Mouse (Mus musculus) myocyte (in vitro differentiated cells): ENCODE results near the gene Prss8. TPM values are rescaled to one million over a fixed set of nuclear protein-coding genes. Genes with fewer than 3 reads are reported as not detected.

Source experiments
- H3K27me3 ChIP-seq: one replicate; pipeline ENCODE4 v1.6.1; 2011; ENCODE audit not compliant: control insufficient read depth, insufficient read depth, insufficient read length
- H3K36me3 ChIP-seq: one replicate; pipeline ENCODE4 v1.6.1; 2011; ENCODE audit not compliant: control insufficient read depth, insufficient read depth
- H3K4me2 ChIP-seq: one replicate; pipeline ENCODE4 v1.6.1; 2011; ENCODE audit warnings: low read depth, control low read depth
- H3K4me3 ChIP-seq: one replicate; pipeline ENCODE4 v1.5.1; 2011; ENCODE audit warnings: mild to moderate bottlenecking, control low read depth, moderate library complexity
- H3K79me2 ChIP-seq: one replicate; pipeline ENCODE4 v1.6.1; 2011; ENCODE audit not compliant: control insufficient read depth, insufficient read depth
- H3ac ChIP-seq: one replicate; pipeline ENCODE4 v1.6.1; 2011; ENCODE audit not compliant: control insufficient read depth, insufficient read length
- CEBPB ChIP-seq: IDR thresholded peaks from 2 replicates; pipeline ENCODE4 v1.6.1; 2011; ENCODE audit warnings: mild to moderate bottlenecking, moderate library complexity; ENCODE audit not compliant: poor library complexity, insufficient read depth, severe bottlenecking
- E2F4 ChIP-seq: IDR thresholded peaks from one replicate; pipeline ENCODE4 v1.6.1; 2011; ENCODE audit warnings: mild to moderate bottlenecking, control low read depth, moderate library complexity; ENCODE audit not compliant: insufficient read depth
- MAX ChIP-seq: IDR thresholded peaks from one replicate; pipeline ENCODE4 v1.6.1; 2011; ENCODE audit warnings: low read depth, mild to moderate bottlenecking, control low read depth
- MYOD1 ChIP-seq, 3 experiments: IDR thresholded peaks; one replicate each; pipeline ENCODE4 v1.6.1; 2011; ENCODE audit warnings: control low read depth in 2 of 3, low read depth in 2 of 3, mild to moderate bottlenecking in 2 of 3, moderate library complexity in 1 of 3; ENCODE audit not compliant: insufficient read length in 2 of 3, control insufficient read depth in 1 of 3
- MYOG ChIP-seq, 3 experiments: IDR thresholded peaks; one replicate each; pipeline ENCODE4 v1.6.1; 2011; ENCODE audit warnings: control low read depth in 2 of 3, low read depth in 2 of 3, mild to moderate bottlenecking in 2 of 3; ENCODE audit not compliant: insufficient read length in 2 of 3, control insufficient read depth in 1 of 3, insufficient read depth in 1 of 3
- POLR2A ChIP-seq: IDR thresholded peaks from one replicate; pipeline ENCODE4 v1.6.1; 2011; ENCODE audit warnings: low read depth, mild to moderate bottlenecking, control low read depth, moderate library complexity; ENCODE audit not compliant: insufficient read length
- POLR2AphosphoS2 ChIP-seq: IDR thresholded peaks from one replicate; pipeline ENCODE4 v1.6.1; 2011; ENCODE audit warnings: low read depth, control low read depth; ENCODE audit not compliant: insufficient read length
- REST ChIP-seq: IDR thresholded peaks from one replicate; pipeline ENCODE4 v1.6.1; 2011; ENCODE audit warnings: mild to moderate bottlenecking, control low read depth, moderate library complexity; ENCODE audit not compliant: insufficient read depth, insufficient read length
- SRF ChIP-seq: IDR thresholded peaks from one replicate; pipeline ENCODE4 v1.6.1; 2011; ENCODE audit warnings: low read depth; ENCODE audit not compliant: control insufficient read depth, insufficient read length
- TCF12 ChIP-seq: IDR thresholded peaks from one replicate; pipeline ENCODE4 v1.6.1; 2011; ENCODE audit warnings: mild to moderate bottlenecking, control low read depth; ENCODE audit not compliant: poor library complexity, insufficient read depth, severe bottlenecking
- TCF3 ChIP-seq: IDR thresholded peaks from one replicate; pipeline ENCODE4 v1.6.1; 2011; ENCODE audit warnings: low read depth, control low read depth; ENCODE audit not compliant: insufficient read length
- USF1 ChIP-seq: IDR thresholded peaks from one replicate; pipeline ENCODE4 v1.6.1; 2011; ENCODE audit warnings: low read depth, mild to moderate bottlenecking, control low read depth, moderate library complexity
- polyA plus RNA-seq: library from polyadenylated mRNA; unstranded; fragments of >200 nt; fragmentation: generic; extraction: Trizol; gene quantifications from one replicate; pipeline ENCODE4 v1.2.1, GENCODE M21; 2012; ENCODE audit warnings: missing spikeins

The Prss8 gene
- 0.06 TPM for polyA plus RNA-seq

- TF ChIP-seq POLR2AphosphoS2 (no peak), POLR2A (no peak), MYOG (IDR thresholded peaks at IDR 0.05; ENCODE audit: control insufficient read depth in 1 of 3, insufficient read depth in 1 of 3, insufficient read length in 2 of 3, low read depth in 2 of 3) (no peak), MAX (no peak), TCF3 (no peak), USF1 (no peak), MYOD1 (IDR thresholded peaks at IDR 0.05; ENCODE audit: control insufficient read depth in 1 of 3, insufficient read length in 2 of 3, low read depth in 2 of 3) (no peak), CEBPB (no peak), TCF12 (no peak), REST (no peak), E2F4 (no peak), SRF (no peak)
- Histone ChIP-seq H3K36me3 (peaks cover 2% of the 10 kb centered on the region), H3K4me2 (no peak within 1 kb of the TSS), H3ac (no peak within 1 kb of the TSS), H3K4me3 (no peak within 1 kb of the TSS), H3K79me2 (no peaks in the 10 kb centered on the region), H3K27me3 (no peaks in the 10 kb centered on the region)
Observed at GRCm38 (mm10) chr7:127929923-127930322, at the start of gene Prss8. Gene Prss8 (minus strand): TSS chr7:127930104.

GRCm38 (mm10) chr7:127978856-127979255 is 49.0 kb upstream of the Prss8 start:
- H3K79me2 ChIP-seq, result peaks cover 42% of the 10 kb centered on the region
- peaks cover 94% of the 10 kb centered on the region for H3K36me3 ChIP-seq
- no peak overlapping the region for H3ac ChIP-seq
- H3K27me3 ChIP-seq, result no peaks in the 10 kb centered on the region
- no peak for TF ChIP-seq POLR2A
- TF ChIP-seq TCF12, result no peak
- no peak for TF ChIP-seq MYOD1 (IDR thresholded peaks at IDR 0.05; ENCODE audit: control insufficient read depth in 1 of 3, insufficient read length in 2 of 3, low read depth in 2 of 3)
- no peak for TF ChIP-seq REST
- no peak for TF ChIP-seq USF1
- TF ChIP-seq POLR2AphosphoS2, result no peak
- TF ChIP-seq E2F4, result no peak
- TF ChIP-seq MAX, result no peak
- no peak for TF ChIP-seq TCF3
- no peak for TF ChIP-seq SRF
- TF ChIP-seq CEBPB, result no peak
- TF ChIP-seq MYOG (IDR thresholded peaks at IDR 0.05; ENCODE audit: control insufficient read depth in 1 of 3, insufficient read depth in 1 of 3, insufficient read length in 2 of 3, low read depth in 2 of 3), result no peak
- H3K4me2 ChIP-seq, result no peak overlapping the region
- H3K4me3 ChIP-seq, result no peak overlapping the region

GRCm38 (mm10) chr7:127974413-127974930 is 44.6 kb upstream of the Prss8 start:
- peaks cover 91% of the 10 kb centered on the region for H3K36me3 ChIP-seq
- TF ChIP-seq E2F4, result no peak
- TF ChIP-seq MYOG (IDR thresholded peaks at IDR 0.05; ENCODE audit: control insufficient read depth in 1 of 3, insufficient read depth in 1 of 3, insufficient read length in 2 of 3, low read depth in 2 of 3), result no peak
- no peak for TF ChIP-seq CEBPB
- H3K4me3 ChIP-seq, result no peak overlapping the region
- no peak overlapping the region for H3K4me2 ChIP-seq
- no peaks in the 10 kb centered on the region for H3K27me3 ChIP-seq
- peaks cover 82% of the 10 kb centered on the region for H3K79me2 ChIP-seq
- no peak overlapping the region for H3ac ChIP-seq

- H3K27me3 ChIP-seq, result no peaks in the 10 kb centered on the region
- H3K79me2 ChIP-seq, result peaks cover 53% of the 10 kb centered on the region
- TF ChIP-seq MYOD1 (IDR thresholded peaks at IDR 0.05; ENCODE audit: control insufficient read depth in 1 of 3, insufficient read length in 2 of 3, low read depth in 2 of 3) (no peak), POLR2A (peak; percentile 31)
- H3K4me3 ChIP-seq, result peak overlapping the region; percentile 95
- H3K4me2 ChIP-seq, result peak overlapping the region; percentile 73
- H3K36me3 ChIP-seq, result peaks cover 29% of the 10 kb centered on the region
- H3ac ChIP-seq, result peak overlapping the region; percentile 89
Observed at GRCm38 (mm10) chr7:127967922-127968828, 38.3 kb upstream of the Prss8 start.
